Mouse (Mus musculus): ENCODE measurements around the gene Shank3. TPM values are rescaled to one million over a fixed set of nuclear protein-coding genes. Genes with fewer than 3 reads are reported as not detected.

Shank3 gene
- polyA plus RNA-seq, 1 experiment from 2014 or later = 8.0 TPM

DNA sequence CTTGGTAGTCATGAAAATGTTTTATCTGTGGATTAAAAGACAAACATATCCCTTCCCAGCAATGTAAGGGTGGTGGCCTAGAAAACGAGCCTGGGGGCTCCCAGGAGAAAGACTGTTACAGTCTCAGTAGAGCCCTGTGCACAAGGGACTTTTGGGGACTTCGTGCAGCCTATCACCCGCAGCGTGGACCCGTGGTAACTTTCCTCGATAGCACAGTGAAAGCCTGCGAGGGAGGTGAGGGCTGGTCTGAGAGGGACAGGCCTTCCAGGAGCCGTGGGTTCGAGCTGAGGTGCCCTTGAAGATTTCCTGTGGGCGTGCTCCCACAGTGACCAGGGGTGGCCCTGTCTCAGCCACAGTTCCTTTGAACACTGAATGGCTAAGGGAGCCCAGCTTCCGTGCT is 86.2 kb downstream of the Shank3 start:
- Histone ChIP-seq H3K9me3 (no peaks in the 10 kb centered on the region), H3K9ac (replicated peaks) (no peak overlapping the region), H3K4me1 (peaks cover 1% of the 10 kb centered on the region), H3K36me3 (peaks cover 39% of the 10 kb centered on the region), H3K27ac (replicated peaks) (no peak overlapping the region), H3K27me3 (no peaks in the 10 kb centered on the region), H3K4me3 (no peak overlapping the region), H3K4me2 (replicated peaks) (no peak overlapping the region)
- 90% methylated on average over 11 of the region's 11 CpGs for WGBS
- no peak for ATAC-seq (ENCODE audit: low FRiP score, low read depth)

DNA sequence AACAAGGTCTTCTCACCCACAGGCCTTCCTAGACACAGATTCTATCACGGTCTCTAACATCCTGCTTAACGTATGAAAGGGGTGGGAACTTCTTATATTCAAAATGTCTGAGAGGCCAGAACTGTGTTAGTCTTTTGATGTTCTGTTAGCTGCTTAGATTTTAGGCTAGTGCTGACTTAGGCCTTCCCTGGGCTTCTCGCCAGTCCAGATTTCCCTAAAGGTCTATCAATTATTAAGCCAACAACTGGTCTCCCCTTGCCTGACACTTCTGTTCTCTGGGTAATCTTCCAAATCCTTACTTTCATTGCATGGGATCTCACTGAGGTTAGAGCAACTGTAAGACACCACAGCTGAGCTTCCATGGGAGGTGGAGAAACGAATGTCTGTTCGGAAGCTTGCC is 89.7 kb downstream of the Shank3 start:
- no peak overlapping the region for H3K27ac ChIP-seq (replicated peaks)
- H3K4me2 ChIP-seq (replicated peaks) = no peak overlapping the region
- no peaks in the 10 kb centered on the region for H3K9me3 ChIP-seq
- 90% methylated on average over 5 of the region's 5 CpGs for WGBS
- no peak for ATAC-seq (ENCODE audit: low FRiP score, low read depth)
- peaks cover 12% of the 10 kb centered on the region for H3K4me1 ChIP-seq
- peaks cover 20% of the 10 kb centered on the region for H3K36me3 ChIP-seq
- H3K27me3 ChIP-seq = no peaks in the 10 kb centered on the region
- H3K4me3 ChIP-seq = no peak overlapping the region
- no peak overlapping the region for H3K9ac ChIP-seq (replicated peaks)

DNA sequence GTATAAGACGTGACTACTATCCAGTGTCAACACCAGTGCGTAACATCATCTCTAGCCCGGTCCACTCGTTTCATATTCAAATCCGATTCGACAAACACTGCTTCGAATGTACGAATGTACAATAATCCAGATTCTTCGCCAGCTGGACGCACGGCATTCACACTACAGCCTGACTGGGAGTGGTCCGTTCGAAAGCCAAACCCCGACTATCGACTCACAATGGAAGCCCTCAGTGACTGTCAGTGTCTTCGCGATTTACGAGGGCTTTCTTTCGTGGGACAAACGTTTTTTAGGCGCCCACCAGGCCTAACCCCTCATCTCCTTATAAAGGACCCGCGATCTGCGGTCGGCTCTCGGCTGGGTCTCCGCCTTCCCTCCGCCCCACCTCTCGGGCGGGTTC is 91.9 kb downstream of the Shank3 start:
- whole genome bisulfite sequencing = 2% methylated on average over 30 of the region's 30 CpGs
- Histone ChIP-seq H3K9ac (replicated peaks) (peak overlapping the region; percentile 74), H3K36me3 (peaks cover 17% of the 10 kb centered on the region), H3K4me2 (replicated peaks) (peak overlapping the region; percentile 87), H3K4me3 (peak overlapping the region; percentile 83), H3K27ac (replicated peaks) (peak overlapping the region; percentile 87), H3K4me1 (peaks cover 12% of the 10 kb centered on the region), H3K9me3 (no peaks in the 10 kb centered on the region), H3K27me3 (no peaks in the 10 kb centered on the region)
- no peak for ATAC-seq (ENCODE audit: low FRiP score, low read depth)

DNA sequence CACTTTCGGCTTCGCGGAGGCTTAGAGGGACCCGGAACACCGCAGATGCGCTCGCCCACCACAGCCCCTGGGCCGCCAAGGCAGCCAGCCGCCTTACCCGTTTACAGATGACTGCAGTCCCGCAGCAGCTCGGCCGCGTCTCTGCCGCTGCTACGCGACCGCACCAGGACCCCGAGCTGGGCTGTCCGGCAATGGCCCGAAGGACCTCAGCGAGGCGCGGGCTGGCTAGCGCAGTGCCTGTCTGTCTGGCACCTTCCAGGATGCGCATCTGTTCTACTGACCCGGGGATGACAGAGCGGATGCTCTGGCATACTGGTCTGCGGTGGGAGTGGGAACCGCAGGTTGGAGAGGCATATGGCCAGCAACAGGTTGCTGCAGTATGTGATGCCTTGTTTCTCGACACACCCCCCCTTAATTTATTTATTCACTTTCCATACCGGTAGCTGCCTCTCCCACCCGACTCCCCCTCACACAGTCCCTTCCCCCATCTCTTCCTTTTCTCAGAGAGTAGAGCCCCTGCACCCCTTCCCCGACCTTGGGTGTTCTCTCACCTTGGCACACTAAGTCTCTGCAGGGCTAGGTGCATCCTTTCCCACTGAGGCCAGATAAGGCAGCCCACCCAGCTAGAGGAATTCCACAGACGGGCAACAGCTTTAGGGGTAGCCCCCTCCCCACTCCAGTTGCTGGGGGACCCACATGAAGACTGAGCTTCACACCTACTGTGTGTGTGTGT is 92.5 kb downstream of the Shank3 start, which contains the start of gene Rabl2:
Gene Rabl2, minus strand, starts transcription at position 201 of the 733 bp plus-strand sequence.
- peak within 1 kb of the TSS; percentile 74 for H3K9ac ChIP-seq (replicated peaks)
- H3K4me1 ChIP-seq = peaks cover 12% of the 10 kb centered on the region
- H3K27ac ChIP-seq (replicated peaks) = peak within 1 kb of the TSS; percentile 87
- H3K4me3 ChIP-seq = peak within 1 kb of the TSS; percentile 83
- WGBS = under 1% methylated on average over 35 of the region's 35 CpGs
- ATAC-seq (ENCODE audit: low FRiP score, low read depth) = peak; percentile 97
- no peaks in the 10 kb centered on the region for H3K27me3 ChIP-seq
- peak within 1 kb of the TSS; percentile 87 for H3K4me2 ChIP-seq (replicated peaks)
- no peaks in the 10 kb centered on the region for H3K9me3 ChIP-seq
- H3K36me3 ChIP-seq = peaks cover 11% of the 10 kb centered on the region

DNA sequence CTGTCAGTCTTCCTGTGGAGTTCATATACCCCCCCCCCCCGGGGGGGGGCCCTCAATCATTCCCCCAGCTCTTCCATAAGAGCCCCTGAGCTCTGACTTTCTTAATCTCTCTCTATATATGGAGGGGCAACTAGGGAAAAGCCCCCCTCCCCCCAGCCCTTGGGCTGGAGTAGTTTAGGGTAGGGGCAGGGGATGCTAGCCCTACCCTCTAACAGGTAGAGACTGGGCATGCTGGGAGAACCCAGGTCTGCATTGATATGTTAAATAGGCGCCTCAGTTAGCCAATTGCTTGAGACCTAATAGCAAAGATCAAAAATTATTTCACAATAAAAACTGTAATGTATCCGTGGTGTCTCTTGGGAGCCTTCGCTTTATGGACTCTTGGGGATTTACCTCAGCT is 93.1 kb downstream of the Shank3 start:
- peak overlapping the region; percentile 83; the same call in 1 of the 2 replicates for H3K4me3 ChIP-seq
- ATAC-seq (ENCODE audit: low FRiP score, low read depth) = peak; percentile 31; the same call in 1 of the 2 replicates
- no peak overlapping the region for H3K27ac ChIP-seq (replicated peaks)
- H3K36me3 ChIP-seq = peaks cover 5% of the 10 kb centered on the region; the same call in 1 of the 2 replicates
- H3K9me3 ChIP-seq = no peaks in the 10 kb centered on the region
- peaks cover 12% of the 10 kb centered on the region for H3K4me1 ChIP-seq
- no peaks in the 10 kb centered on the region for H3K27me3 ChIP-seq
- WGBS = 38% methylated on average over 4 of the region's 4 CpGs
- no peak overlapping the region for H3K9ac ChIP-seq (replicated peaks)
- peak overlapping the region; percentile 87 for H3K4me2 ChIP-seq (replicated peaks)

DNA sequence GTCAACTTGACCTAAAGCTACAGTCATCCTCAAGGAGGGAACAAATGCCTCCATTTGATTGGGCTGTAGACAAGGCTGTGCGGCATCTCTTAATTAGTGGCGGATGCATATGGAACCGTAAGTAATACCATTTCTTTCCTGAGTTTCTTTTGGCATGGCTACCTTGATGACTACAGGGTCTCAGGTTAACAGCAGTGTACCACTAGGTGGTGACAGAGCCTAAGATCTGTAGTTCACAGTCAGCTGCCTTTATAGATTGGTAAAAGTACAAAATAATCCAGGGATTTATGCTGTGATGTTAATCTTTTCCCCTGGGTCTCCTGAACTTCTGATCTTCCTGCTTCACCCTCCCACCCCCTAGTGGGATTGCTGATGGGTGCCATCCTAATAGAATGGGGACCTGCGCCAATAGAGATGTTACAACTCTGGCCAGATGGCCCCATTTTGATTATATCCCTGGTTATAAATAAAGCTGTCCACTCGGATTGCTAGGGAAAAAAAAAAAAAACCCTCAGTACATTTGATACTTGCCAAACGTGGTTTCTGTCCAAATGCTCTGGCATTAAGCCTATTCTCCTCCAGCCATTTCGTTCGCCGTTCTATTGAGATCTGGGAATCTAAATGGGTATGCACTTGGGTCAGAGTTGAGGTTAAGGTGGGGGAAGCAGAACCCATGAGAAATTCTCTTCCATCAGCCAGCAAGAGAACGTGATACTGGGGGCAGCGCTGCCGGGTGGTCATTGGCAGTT is 106.6 kb downstream of the Shank3 start:
- H3K4me1 ChIP-seq = no peaks in the 10 kb centered on the region

DNA sequence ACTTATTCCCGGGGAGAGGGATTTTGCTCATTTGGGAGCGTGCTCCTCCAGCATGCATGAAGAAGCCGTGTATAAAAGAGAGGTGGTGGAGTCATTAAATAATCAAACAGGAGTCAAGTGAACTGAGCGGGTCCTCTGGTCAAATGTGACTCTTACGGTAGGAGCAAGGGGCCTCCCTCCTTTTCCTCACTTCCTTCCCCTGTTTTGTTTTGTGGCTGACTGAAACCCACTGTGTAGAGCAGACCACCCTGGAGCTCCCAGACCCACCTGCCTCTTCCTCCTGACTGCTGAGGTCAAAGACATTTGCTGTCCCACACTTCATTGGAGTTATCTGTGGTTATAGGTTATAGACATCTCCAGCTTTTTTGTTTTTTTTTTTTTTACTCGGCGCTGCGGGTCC is 108.1 kb downstream of the Shank3 start:
- Histone ChIP-seq H3K36me3 (no peaks in the 10 kb centered on the region), H3K4me2 (replicated peaks) (no peak overlapping the region), H3K27me3 (no peaks in the 10 kb centered on the region), H3K27ac (replicated peaks) (no peak overlapping the region), H3K9me3 (0 out of 2 replicates have a peak, but pooled peaks cover 4% of the 10 kb centered on the region), H3K4me1 (no peaks in the 10 kb centered on the region), H3K4me3 (no peak overlapping the region), H3K9ac (replicated peaks) (no peak overlapping the region)
- WGBS = 91% methylated on average over 8 of the region's 8 CpGs
- ATAC-seq (ENCODE audit: low FRiP score, low read depth) = no peak

More for the DNA sequence above, 106.6 kb downstream of the Shank3 start:
- Histone ChIP-seq H3K9ac (replicated peaks) (no peak overlapping the region), H3K36me3 (no peaks in the 10 kb centered on the region), H3K4me3 (no peak overlapping the region), H3K27ac (replicated peaks) (no peak overlapping the region), H3K27me3 (no peaks in the 10 kb centered on the region), H3K4me2 (replicated peaks) (no peak overlapping the region), H3K9me3 (0 out of 2 replicates have a peak, but pooled peaks cover 4% of the 10 kb centered on the region)
- 83% methylated on average over 12 of the region's 12 CpGs for WGBS
- no peak for ATAC-seq (ENCODE audit: low FRiP score, low read depth)

DNA sequence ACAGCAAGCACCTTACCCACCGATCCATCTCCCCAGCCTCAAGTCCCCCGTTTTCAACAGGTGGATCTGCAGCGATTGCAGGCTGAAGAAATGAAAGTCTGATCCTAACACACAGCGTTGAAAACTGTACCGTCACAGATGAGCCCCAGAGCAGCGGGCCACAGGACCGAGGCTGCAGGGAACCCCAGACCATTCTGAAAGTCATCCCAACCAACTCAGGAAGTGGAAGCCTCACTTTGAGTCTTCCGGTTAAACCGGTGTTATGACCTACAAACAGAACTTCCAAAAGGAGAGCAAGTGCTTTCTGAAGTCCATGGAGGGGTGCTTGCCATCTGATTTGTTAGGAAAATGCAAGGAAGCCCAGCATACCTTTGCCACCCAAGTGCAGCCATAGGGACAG is 108.5 kb downstream of the Shank3 start:
- ATAC-seq (ENCODE audit: low FRiP score, low read depth) = no peak
- WGBS = 90% methylated on average over 9 of the region's 9 CpGs

More for the DNA sequence above, 108.5 kb downstream of the Shank3 start:
- Histone ChIP-seq H3K4me1 (no peaks in the 10 kb centered on the region), H3K4me3 (no peak overlapping the region), H3K9me3 (0 out of 2 replicates have a peak, but pooled peaks cover 4% of the 10 kb centered on the region), H3K9ac (replicated peaks) (no peak overlapping the region), H3K27me3 (no peaks in the 10 kb centered on the region), H3K4me2 (replicated peaks) (no peak overlapping the region), H3K36me3 (no peaks in the 10 kb centered on the region), H3K27ac (replicated peaks) (no peak overlapping the region)

Other genes starting within 250 kb of the Shank3 start
- gene Sbf1, start 184.3 kb upstream of the Shank3 start, polyA plus RNA-seq (2016; fragmentation: Nextera tagmentation; extraction: Ambion mirVana) = 91.7 and 94.0 TPM in 2 replicates
- not detected in 2 replicates for gene Adm2, start 176.9 kb upstream of the Shank3 start, polyA plus RNA-seq (2016; fragmentation: Nextera tagmentation; extraction: Ambion mirVana)
- gene Miox, start 165.2 kb upstream of the Shank3 start, polyA plus RNA-seq (2016; fragmentation: Nextera tagmentation; extraction: Ambion mirVana) = not detected in 2 replicates
- 44.3 and 48.8 TPM in 2 replicates for gene Lmf2, start 144.0 kb upstream of the Shank3 start, polyA plus RNA-seq (2016; fragmentation: Nextera tagmentation; extraction: Ambion mirVana)
- gene Ncaph2, start 143.9 kb upstream of the Shank3 start, polyA plus RNA-seq (2016; fragmentation: Nextera tagmentation; extraction: Ambion mirVana) = 164 and 170 TPM in 2 replicates
- gene Sco2, start 125.8 kb upstream of the Shank3 start, polyA plus RNA-seq (2016; fragmentation: Nextera tagmentation; extraction: Ambion mirVana) = 5.8 TPM in 2 replicates
- 1.4 and 1.9 TPM in 2 replicates for gene Tymp, start 122.6 kb upstream of the Shank3 start, polyA plus RNA-seq (2016; fragmentation: Nextera tagmentation; extraction: Ambion mirVana)
- gene Odf3b, start 120.3 kb upstream of the Shank3 start, polyA plus RNA-seq (2016; fragmentation: Nextera tagmentation; extraction: Ambion mirVana) = 0.51 and 1.2 TPM in 2 replicates
- not detected in 2 replicates for gene Klhdc7b, start 114.7 kb upstream of the Shank3 start, polyA plus RNA-seq (2016; fragmentation: Nextera tagmentation; extraction: Ambion mirVana)
- gene Syce3, start 89.1 kb upstream of the Shank3 start, polyA plus RNA-seq (2016; fragmentation: Nextera tagmentation; extraction: Ambion mirVana) = not detected in 2 replicates
- 0.90 and 1.1 TPM in 2 replicates for gene Cpt1b, start 73.8 kb upstream of the Shank3 start, polyA plus RNA-seq (2016; fragmentation: Nextera tagmentation; extraction: Ambion mirVana)
- gene C730034F03Rik, start 70.0 kb upstream of the Shank3 start, polyA plus RNA-seq (2016; fragmentation: Nextera tagmentation; extraction: Ambion mirVana) = 5.7 and 7.0 TPM in 2 replicates
- gene Gm44502, start 69.9 kb upstream of the Shank3 start, polyA plus RNA-seq (2016; fragmentation: Nextera tagmentation; extraction: Ambion mirVana) = not detected in 2 replicates
- 67.5 and 68.0 TPM in 2 replicates for gene Chkb, start 69.7 kb upstream of the Shank3 start, polyA plus RNA-seq (2016; fragmentation: Nextera tagmentation; extraction: Ambion mirVana)
- 54.9 and 58.7 TPM in 2 replicates for gene Mapk8ip2, start 45.7 kb upstream of the Shank3 start, polyA plus RNA-seq (2016; fragmentation: Nextera tagmentation; extraction: Ambion mirVana)
- gene Arsa, start 22.2 kb upstream of the Shank3 start, polyA plus RNA-seq (2016; fragmentation: Nextera tagmentation; extraction: Ambion mirVana) = 13.7 and 14.1 TPM in 2 replicates
- 0.74 and 1.3 TPM in 2 replicates for gene Acr, start 68.7 kb downstream of the Shank3 start, polyA plus RNA-seq (2016; fragmentation: Nextera tagmentation; extraction: Ambion mirVana)
- gene Rabl2, start 92.3 kb downstream of the Shank3 start, polyA plus RNA-seq (2016; fragmentation: Nextera tagmentation; extraction: Ambion mirVana) = 70.5 and 77.8 TPM in 2 replicates

Data from midbrain, embryonic 12.5 days (tissue).